Mouse (Mus musculus) layer of hippocampus, adult 18-20 months (tissue): ENCODE measurements at regions not wholly inside any gene's neighbourhood (a gene's known extent, or its start where the extent isn't known, plus 50 kb on each side); places are given as distances from the start of the nearest gene placed in this dataset.

Source experiments
- DNase-seq, 2 experiments: peaks; one replicate each; pipeline ENCODE4 v3.0.0; 2022; ENCODE audit warnings: low spot score in 2 of 2

- DNase-seq = no peak
These were observed 300.8 kb downstream of the Gpat3 start for GRCm38 (mm10) chr5:101146345-101146744.

GRCm38 (mm10) chr5:101124941-101125453, 279.5 kb downstream of the Gpat3 start:
- DNase-seq = no peak

GRCm38 (mm10) chr5:101122914-101123313, 277.4 kb downstream of the Gpat3 start:
- no peak for DNase-seq

- DNase-seq = no peak
These were observed 275.1 kb downstream of the Gpat3 start for GRCm38 (mm10) chr5:101120509-101121201.

- no peak for DNase-seq
These were observed 266.7 kb downstream of the Gpat3 start for GRCm38 (mm10) chr5:101112151-101112769.

GRCm38 (mm10) chr5:101111619-101112018, 266.1 kb downstream of the Gpat3 start:
- no peak for DNase-seq

- DNase-seq = no peak
These were observed 255.6 kb downstream of the Gpat3 start for GRCm38 (mm10) chr5:101100975-101101699.

- DNase-seq = no peak
These were observed 245.6 kb downstream of the Gpat3 start for GRCm38 (mm10) chr5:101091027-101091598.

GRCm38 (mm10) chr5:101090415-101091026, 245.0 kb downstream of the Gpat3 start:
- no peak for DNase-seq

- no peak for DNase-seq
These were observed 239.7 kb downstream of the Gpat3 start for GRCm38 (mm10) chr5:101085199-101085598.

- no peak for DNase-seq
These were observed 237.1 kb downstream of the Gpat3 start for GRCm38 (mm10) chr5:101082611-101083010.

- DNase-seq = no peak
These were observed 218.8 kb downstream of the Gpat3 start for GRCm38 (mm10) chr5:101064308-101064707.

- DNase-seq = no peak
These were observed 217.7 kb downstream of the Gpat3 start for GRCm38 (mm10) chr5:101063254-101063653.

- peak in 1 of 2 experiments; percentile 10 for DNase-seq
These were observed 206.1 kb downstream of the Gpat3 start for GRCm38 (mm10) chr5:101051591-101051990.

GRCm38 (mm10) chr5:101040488-101040887, 195.0 kb downstream of the Gpat3 start:
- DNase-seq = no peak

GRCm38 (mm10) chr5:101032968-101033367, 187.5 kb downstream of the Gpat3 start:
- no peak for DNase-seq

- no peak for DNase-seq
These were observed 186.8 kb downstream of the Gpat3 start for GRCm38 (mm10) chr5:101032147-101032900.

GRCm38 (mm10) chr5:101024796-101025195, 179.3 kb downstream of the Gpat3 start:
- DNase-seq = no peak

GRCm38 (mm10) chr5:101023784-101024183, 178.3 kb downstream of the Gpat3 start:
- DNase-seq = no peak

GRCm38 (mm10) chr5:101020784-101021183, 175.3 kb downstream of the Gpat3 start:
- DNase-seq = peak; percentile 53 to 86
